Mouse (Mus musculus) forebrain, embryonic 15.5 days (tissue): ENCODE measurements around the gene Ate1. TPM values are rescaled to one million over a fixed set of nuclear protein-coding genes. Genes with fewer than 3 reads are reported as not detected.
"Not testable (repeated sequence)": the region's sequence is repeated elsewhere in the genome, so short reads cannot be mapped to it uniquely, and the experiment has no call there.

ENCODE experiments used
- ATAC-seq: fragments of 200-750 bp; cut with Nextera tagmentation; replicated peaks from 2 replicates; pipeline ENCODE4 v1.8.0; 2017; ENCODE audit warnings: mild to moderate bottlenecking, moderate TSS enrichment, moderate library complexity
- H3K27ac ChIP-seq: fragments of 300-500 bp; sonication (generic); replicated peaks from 2 replicates; pipeline ENCODE4 v1.5.1; 2015; ENCODE audit warnings: mild to moderate bottlenecking, inconsistent platforms
- H3K27me3 ChIP-seq: fragments of 300-500 bp; sonication (generic); 2 replicates; pipeline ENCODE4 v1.6.1; 2015; ENCODE audit warnings: inconsistent platforms
- H3K36me3 ChIP-seq: fragments of 300-500 bp; sonication (generic); 2 replicates; pipeline ENCODE4 v1.6.1; 2015; ENCODE audit warnings: mild to moderate bottlenecking, inconsistent platforms
- H3K4me1 ChIP-seq: fragments of 300-500 bp; sonication (generic); 2 replicates; pipeline ENCODE4 v1.6.1; 2015; ENCODE audit warnings: inconsistent platforms
- H3K4me2 ChIP-seq: fragments of 300-500 bp; sonication (generic); replicated peaks from 2 replicates; pipeline ENCODE4 v1.6.1; 2015; ENCODE audit warnings: mild to moderate bottlenecking, inconsistent platforms
- H3K4me3 ChIP-seq: fragments of 300-500 bp; sonication (generic); 2 replicates; pipeline ENCODE4 v1.5.1; 2015; ENCODE audit warnings: mild to moderate bottlenecking, inconsistent platforms
- H3K9ac ChIP-seq: fragments of 300-500 bp; sonication (generic); replicated peaks from 2 replicates; pipeline ENCODE4 v1.6.1; 2015; ENCODE audit warnings: mild to moderate bottlenecking, inconsistent platforms
- H3K9me3 ChIP-seq: fragments of 300-500 bp; sonication (generic); 2 replicates; pipeline ENCODE4 v1.6.1; 2016; ENCODE audit warnings: inconsistent platforms
- WGBS: fragments of 180-500 bp; shearing (Covaris S2); methylation state at CpG from one replicate; pipeline ENCODE4 v1.1.7; 2015; ENCODE audit warnings: mixed read lengths; 5-methylcytosine and 5-hydroxymethylcytosine counted together
- polyA plus RNA-seq: library from polyadenylated mRNA; unstranded; fragments of >200 nt; fragmentation: Nextera tagmentation; extraction: Ambion mirVana; gene quantifications from 2 replicates; pipeline ENCODE4 v1.2.1, GENCODE M21; 2015

Ate1 gene
- polyA plus RNA-seq, 1 experiment from 2014 or later = 87.5 TPM

DNA sequence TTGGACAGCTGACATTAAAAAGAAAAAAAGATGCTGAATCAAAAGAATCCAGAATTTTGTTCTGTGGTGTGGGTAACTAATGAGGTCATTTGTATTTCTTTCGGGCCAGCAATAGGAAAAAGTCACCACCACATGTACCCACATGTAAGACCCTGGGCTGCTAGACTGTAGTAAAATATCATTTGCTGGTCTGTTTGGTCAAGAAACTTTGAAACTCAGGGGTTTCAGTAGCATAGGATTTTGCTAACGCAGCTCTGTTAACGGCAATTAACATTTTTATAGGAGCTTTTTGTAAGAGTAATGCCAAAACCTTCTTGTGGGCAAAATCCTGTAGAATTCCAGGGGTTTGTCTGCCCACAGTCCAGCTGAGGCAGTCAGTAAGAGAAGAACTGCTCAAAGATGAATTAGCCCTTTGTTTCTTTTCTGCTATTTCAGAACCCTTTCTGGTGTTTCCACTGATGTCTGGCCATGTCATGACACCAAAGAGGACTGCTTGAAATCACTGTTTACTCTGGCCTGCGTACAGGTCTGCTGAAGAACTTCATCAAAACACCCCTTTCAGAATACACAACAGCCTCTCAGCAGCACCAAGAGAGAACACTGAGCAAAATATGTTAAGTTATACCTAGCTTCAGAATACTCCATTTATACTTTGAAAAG lies 64.5 kb downstream of the Ate1 start:
- H3K9ac ChIP-seq = no peak overlapping the region

GRCm38 (mm10) chr7:130454226-130454625 lies 65.9 kb downstream of the Ate1 start:
- Histone ChIP-seq H3K36me3 (peaks cover 10% of the 10 kb centered on the region; the same call in 1 of the 2 replicates), H3K9me3 (no peaks in the 10 kb centered on the region), H3K9ac (no peak overlapping the region), H3K4me3 (no peak overlapping the region), H3K27me3 (no peaks in the 10 kb centered on the region), H3K27ac (no peak overlapping the region), H3K4me1 (peaks cover 4% of the 10 kb centered on the region; the same call in 1 of the 2 replicates), H3K4me2 (no peak overlapping the region)
- ATAC-seq = no peak
- 92% methylated on average over 3 of the region's 3 CpGs for WGBS

More for the DNA sequence above, 64.5 kb downstream of the Ate1 start:
- Histone ChIP-seq H3K4me1 (peaks cover 4% of the 10 kb centered on the region; the same call in 1 of the 2 replicates), H3K4me2 (no peak overlapping the region), H3K36me3 (peaks cover 12% of the 10 kb centered on the region; the same call in 1 of the 2 replicates), H3K9me3 (no peaks in the 10 kb centered on the region), H3K4me3 (no peak overlapping the region), H3K27ac (no peak overlapping the region), H3K27me3 (no peaks in the 10 kb centered on the region)
- no peak for ATAC-seq
- 42% methylated on average over 4 of the region's 4 CpGs for WGBS

GRCm38 (mm10) chr7:130435776-130436175 lies 84.4 kb downstream of the Ate1 start:
- WGBS = 91% methylated on average over 5 of the region's 5 CpGs
- no peaks in the 10 kb centered on the region for H3K4me1 ChIP-seq
- no peak overlapping the region for H3K27ac ChIP-seq
- no peak for ATAC-seq
- no peaks in the 10 kb centered on the region for H3K9me3 ChIP-seq
- no peaks in the 10 kb centered on the region for H3K27me3 ChIP-seq
- H3K9ac ChIP-seq = no peak overlapping the region
- no peak overlapping the region for H3K4me3 ChIP-seq
- H3K36me3 ChIP-seq = no peaks in the 10 kb centered on the region
- no peak overlapping the region for H3K4me2 ChIP-seq

DNA sequence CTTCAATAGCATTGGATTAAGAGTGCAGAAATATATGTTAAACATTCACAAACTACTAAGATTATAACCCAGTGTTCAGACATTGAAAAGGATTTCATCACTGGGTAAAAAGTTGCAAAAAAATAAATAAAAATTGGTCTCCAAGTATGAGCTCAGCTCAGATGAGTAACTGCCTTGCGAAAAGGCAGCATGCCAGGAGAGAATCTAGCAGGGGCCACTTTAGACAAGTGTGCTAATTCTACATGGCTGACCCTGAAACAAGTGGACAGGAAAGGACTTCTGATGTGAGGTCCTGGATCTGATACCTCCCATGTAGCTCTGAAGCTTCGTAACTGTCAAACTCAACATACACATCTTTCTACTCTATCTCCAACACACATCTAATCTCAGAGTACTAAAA lies 88.0 kb downstream of the Ate1 start:
- no peaks in the 10 kb centered on the region for H3K27me3 ChIP-seq
- H3K4me2 ChIP-seq = no peak overlapping the region
- H3K4me3 ChIP-seq = no peak overlapping the region
- H3K9me3 ChIP-seq = no peaks in the 10 kb centered on the region
- no peak overlapping the region for H3K27ac ChIP-seq
- H3K36me3 ChIP-seq = no peaks in the 10 kb centered on the region
- H3K9ac ChIP-seq = no peak overlapping the region
- no peaks in the 10 kb centered on the region for H3K4me1 ChIP-seq
- WGBS = 96% methylated on average over 2 of the region's 2 CpGs
- ATAC-seq = no peak

DNA sequence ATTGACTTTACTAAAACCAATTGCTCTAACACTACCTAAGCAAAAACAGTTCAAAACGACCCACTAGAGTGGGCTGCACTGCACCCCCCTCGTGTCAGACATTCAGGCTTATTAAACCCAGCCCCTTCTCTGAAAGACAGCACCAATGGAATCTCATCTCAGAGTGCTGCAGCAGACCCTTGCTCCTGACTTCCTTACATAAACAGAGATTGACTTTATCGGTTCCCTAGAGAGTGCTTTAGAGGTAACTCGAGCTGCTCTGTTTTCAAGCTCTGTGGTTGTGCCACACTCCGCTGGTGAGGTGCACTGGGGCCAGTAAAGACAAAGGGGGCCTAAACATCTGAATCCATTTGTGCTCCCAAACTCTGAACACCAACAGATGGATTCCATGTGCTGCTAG lies 93.6 kb downstream of the Ate1 start:
- H3K4me2 ChIP-seq = no peak overlapping the region
- H3K36me3 ChIP-seq = no peaks in the 10 kb centered on the region
- WGBS = 16% methylated on average over 5 of the region's 5 CpGs
- no peaks in the 10 kb centered on the region for H3K9me3 ChIP-seq
- H3K4me1 ChIP-seq = no peaks in the 10 kb centered on the region
- no peak overlapping the region for H3K4me3 ChIP-seq
- H3K27ac ChIP-seq = no peak overlapping the region
- H3K27me3 ChIP-seq = no peaks in the 10 kb centered on the region
- H3K9ac ChIP-seq = no peak overlapping the region
- no peak for ATAC-seq

DNA sequence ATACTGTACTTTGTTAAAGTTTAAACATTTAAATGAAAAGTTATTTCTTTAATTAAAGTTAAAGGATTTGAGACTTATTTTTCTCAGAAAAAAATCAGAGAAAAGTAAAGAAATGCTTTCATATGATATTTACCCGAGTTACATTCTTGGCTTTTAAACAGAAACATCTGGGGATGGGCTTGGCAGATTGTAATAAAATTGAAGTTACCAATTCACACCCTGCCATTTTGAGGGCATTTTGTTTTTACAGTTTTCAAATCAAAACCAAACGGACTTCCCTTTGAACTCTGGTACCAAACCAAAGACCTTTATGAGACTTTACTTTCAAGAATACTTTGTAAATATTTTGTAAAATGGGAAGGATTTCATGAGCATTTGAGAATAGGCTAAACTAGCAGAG lies 94.2 kb downstream of the Ate1 start:
- no peak overlapping the region for H3K9ac ChIP-seq
- H3K4me2 ChIP-seq = no peak overlapping the region
- H3K36me3 ChIP-seq = no peaks in the 10 kb centered on the region
- no peak overlapping the region for H3K4me3 ChIP-seq
- no peaks in the 10 kb centered on the region for H3K9me3 ChIP-seq
- no peaks in the 10 kb centered on the region for H3K27me3 ChIP-seq
- no peak for ATAC-seq
- no peaks in the 10 kb centered on the region for H3K4me1 ChIP-seq
- no peak overlapping the region for H3K27ac ChIP-seq
- 76% methylated on average over 2 of the region's 2 CpGs for whole genome bisulfite sequencing

DNA sequence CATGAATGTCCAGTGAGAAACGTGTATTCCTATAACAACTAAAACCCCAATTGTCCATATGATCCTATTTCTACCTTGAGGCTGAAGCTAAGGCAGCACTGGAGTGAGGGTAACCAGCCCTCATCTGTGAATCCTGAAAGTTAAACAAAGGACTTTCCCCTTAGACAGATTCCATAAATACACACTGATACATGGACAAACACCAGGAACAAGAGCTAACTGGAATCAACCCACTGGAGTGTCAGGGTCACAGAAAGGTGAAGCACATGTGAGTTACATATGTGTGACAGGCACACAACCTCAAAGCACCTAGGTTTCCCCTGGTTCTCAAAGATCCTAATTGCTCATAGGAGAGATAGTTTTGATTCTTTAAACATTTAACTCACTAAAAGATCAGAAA lies 100.2 kb downstream of the Ate1 start:
- Histone ChIP-seq H3K4me1 (no peaks in the 10 kb centered on the region), H3K9ac (no peak overlapping the region), H3K4me2 (no peak overlapping the region), H3K9me3 (no peaks in the 10 kb centered on the region), H3K36me3 (no peaks in the 10 kb centered on the region), H3K4me3 (no peak overlapping the region), H3K27me3 (no peaks in the 10 kb centered on the region), H3K27ac (no peak overlapping the region)
- 83% methylated on average over 1 of the region's 1 CpGs for WGBS
- ATAC-seq = no peak

GRCm38 (mm10) chr7:130407622-130408021 lies 112.5 kb downstream of the Ate1 start:
- H3K9ac ChIP-seq = no peak overlapping the region
- no peaks in the 10 kb centered on the region for H3K9me3 ChIP-seq
- H3K36me3 ChIP-seq = no peaks in the 10 kb centered on the region
- no peak for ATAC-seq
- no peaks in the 10 kb centered on the region for H3K27me3 ChIP-seq
- WGBS = 86% methylated on average over 10 of the region's 10 CpGs
- no peak overlapping the region for H3K4me2 ChIP-seq
- no peaks in the 10 kb centered on the region for H3K4me1 ChIP-seq
- no peak overlapping the region for H3K27ac ChIP-seq
- H3K4me3 ChIP-seq = no peak overlapping the region

GRCm38 (mm10) chr7:130403346-130403745 lies 116.8 kb downstream of the Ate1 start:
- Histone ChIP-seq H3K4me3 (no peak overlapping the region), H3K9me3 (no peaks in the 10 kb centered on the region), H3K9ac (no peak overlapping the region), H3K36me3 (no peaks in the 10 kb centered on the region), H3K27me3 (no peaks in the 10 kb centered on the region), H3K4me2 (no peak overlapping the region), H3K27ac (no peak overlapping the region), H3K4me1 (no peaks in the 10 kb centered on the region)
- ATAC-seq = no peak
- 51% methylated on average over 2 of the region's 2 CpGs for WGBS

GRCm38 (mm10) chr7:130394697-130395096 lies 125.5 kb downstream of the Ate1 start:
- no peaks in the 10 kb centered on the region for H3K27me3 ChIP-seq
- no peaks in the 10 kb centered on the region for H3K9me3 ChIP-seq
- no peak overlapping the region for H3K4me3 ChIP-seq
- WGBS = 92% methylated on average over 2 of the region's 2 CpGs
- H3K27ac ChIP-seq = no peak overlapping the region
- H3K9ac ChIP-seq = no peak overlapping the region
- H3K36me3 ChIP-seq = peaks cover 7% of the 10 kb centered on the region; the same call in 1 of the 2 replicates
- no peak for ATAC-seq
- no peaks in the 10 kb centered on the region for H3K4me1 ChIP-seq
- H3K4me2 ChIP-seq = no peak overlapping the region

DNA sequence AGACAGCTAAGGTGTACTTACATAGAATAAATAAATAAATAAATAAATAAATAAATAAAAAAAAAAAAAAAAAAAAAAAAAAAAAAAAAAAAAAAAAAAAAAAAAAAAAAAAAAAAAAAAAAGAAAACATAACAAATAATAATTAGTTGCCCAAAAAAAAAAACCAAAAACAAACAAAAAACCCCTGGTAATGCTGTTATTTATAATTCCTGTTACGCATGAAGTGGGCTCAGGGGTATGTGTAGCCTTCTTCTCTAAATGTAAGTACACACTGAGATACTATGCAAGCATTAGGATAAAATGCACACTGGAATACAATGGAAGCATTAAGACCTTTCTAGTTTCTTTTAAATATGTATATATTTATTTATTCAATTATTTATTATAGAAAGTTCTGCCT lies 130.1 kb downstream of the Ate1 start:
- not testable (repeated sequence) for H3K27me3 ChIP-seq, H3K9me3 ChIP-seq, H3K9ac ChIP-seq, ATAC-seq, H3K36me3 ChIP-seq, H3K4me2 ChIP-seq, H3K4me3 ChIP-seq, H3K27ac ChIP-seq
- WGBS = 95% methylated on average over 1 of the region's 1 CpGs
- peaks cover 22% of the 10 kb centered on the region for H3K4me1 ChIP-seq

DNA sequence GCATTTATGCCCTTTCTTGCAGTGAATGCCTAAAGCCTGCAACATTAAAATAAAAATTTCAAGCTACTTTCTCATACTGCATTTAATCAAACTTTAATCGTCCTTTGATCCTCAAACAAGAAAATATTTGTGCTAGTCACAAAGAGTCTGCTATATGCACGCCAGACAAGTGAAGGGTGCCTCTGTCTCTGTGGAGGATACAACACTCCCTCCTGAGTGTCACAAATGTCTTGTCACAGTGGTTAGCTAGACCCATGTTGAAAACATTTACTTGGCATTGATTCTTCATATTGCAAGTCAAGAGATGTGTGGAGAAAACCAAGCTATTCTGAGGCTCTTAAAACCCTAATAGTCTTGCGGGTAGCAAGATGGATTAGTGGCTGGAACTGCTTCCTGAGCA lies 133.9 kb downstream of the Ate1 start:
- WGBS = 23% methylated on average over 3 of the region's 3 CpGs
- no peak for ATAC-seq
- peak overlapping the region; percentile 46 for H3K27ac ChIP-seq

DNA sequence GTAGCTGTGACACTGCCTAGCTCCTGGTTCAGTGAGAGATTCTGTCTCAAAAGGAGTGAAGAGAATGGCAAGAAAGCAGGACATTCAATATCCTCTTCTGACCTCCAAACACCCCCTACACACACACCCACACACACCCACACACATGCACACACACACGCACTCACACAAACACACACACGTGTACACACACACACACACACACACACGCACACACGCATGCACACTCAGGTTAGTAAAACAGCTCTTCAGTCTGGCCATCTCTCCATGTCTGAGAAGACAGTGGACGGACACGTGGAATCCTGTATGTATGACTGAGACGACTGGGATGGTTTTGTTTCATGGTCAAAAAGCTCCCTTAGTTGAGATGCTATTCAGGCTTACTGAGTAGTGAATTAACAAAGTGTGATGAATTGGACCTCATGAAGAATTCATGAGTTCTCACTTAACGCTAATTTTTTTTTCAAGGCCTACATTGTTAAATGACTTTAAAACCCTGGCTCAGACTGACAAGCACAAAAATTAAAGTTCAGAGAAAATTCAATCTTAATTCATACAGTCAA lies 134.4 kb downstream of the Ate1 start:
- H3K9me3 ChIP-seq = no peaks in the 10 kb centered on the region
- 31% methylated on average over 8 of the region's 8 CpGs for WGBS
- H3K4me1 ChIP-seq = peaks cover 36% of the 10 kb centered on the region
- ATAC-seq = 0 out of 2 replicates have a peak, but pooled peaks have one; percentile 36
- no peak overlapping the region for H3K4me3 ChIP-seq
- H3K9ac ChIP-seq = no peak overlapping the region
- H3K27ac ChIP-seq = peak overlapping the region; percentile 20; the same call in 1 of the 2 replicates
- no peak overlapping the region for H3K4me2 ChIP-seq
- H3K36me3 ChIP-seq = no peaks in the 10 kb centered on the region
- H3K27me3 ChIP-seq = no peaks in the 10 kb centered on the region

More for the DNA sequence above, 133.9 kb downstream of the Ate1 start:
- Histone ChIP-seq H3K27me3 (no peaks in the 10 kb centered on the region), H3K4me1 (peaks cover 31% of the 10 kb centered on the region), H3K4me2 (no peak overlapping the region), H3K4me3 (no peak overlapping the region), H3K9ac (no peak overlapping the region), H3K9me3 (no peaks in the 10 kb centered on the region), H3K36me3 (no peaks in the 10 kb centered on the region)
